Mouse (Mus musculus) regulatory T cell (primary cell): ENCODE data around the gene Krtap2-4.

Experiments
- in situ Hi-C: fragments of 300-600 bp; cut with MboI, MseI; formaldehyde crosslinking; loops from one replicate; pipeline ENCODE4 v1.15.1; 2025; ENCODE audit warnings: high pct_unique_total_duplicates

Gene Krtap2-4

DNA sequence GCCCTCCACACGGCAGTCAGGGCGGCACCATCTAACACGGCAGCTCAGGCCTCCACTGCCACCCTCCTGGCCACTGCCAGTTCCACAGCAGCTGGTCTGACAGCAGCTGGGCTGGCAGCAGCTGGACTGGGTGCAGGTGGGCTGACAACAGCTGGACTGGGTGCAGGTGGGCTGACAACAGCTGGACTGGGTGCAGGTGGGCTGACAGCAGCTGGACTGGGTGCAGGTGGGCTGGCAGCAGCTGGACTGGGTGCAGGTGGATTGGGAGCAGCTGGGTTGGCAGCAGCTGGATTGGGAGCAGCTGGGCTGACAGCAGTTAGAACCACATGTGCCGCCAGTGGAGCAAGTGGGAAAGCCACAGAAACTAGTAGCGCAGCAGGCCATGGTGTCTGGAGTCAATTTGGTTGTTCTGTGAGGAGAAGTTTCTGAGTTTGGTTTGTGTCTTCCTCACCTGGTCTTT lies 31.4 kb downstream of the Krtap2-4 start, which contains the start of gene Krtap1-4:
Gene Krtap1-4, minus strand, starts transcription at position 410 of the 460 bp plus-strand sequence.
- in situ Hi-C loops, result no loop called here

DNA sequence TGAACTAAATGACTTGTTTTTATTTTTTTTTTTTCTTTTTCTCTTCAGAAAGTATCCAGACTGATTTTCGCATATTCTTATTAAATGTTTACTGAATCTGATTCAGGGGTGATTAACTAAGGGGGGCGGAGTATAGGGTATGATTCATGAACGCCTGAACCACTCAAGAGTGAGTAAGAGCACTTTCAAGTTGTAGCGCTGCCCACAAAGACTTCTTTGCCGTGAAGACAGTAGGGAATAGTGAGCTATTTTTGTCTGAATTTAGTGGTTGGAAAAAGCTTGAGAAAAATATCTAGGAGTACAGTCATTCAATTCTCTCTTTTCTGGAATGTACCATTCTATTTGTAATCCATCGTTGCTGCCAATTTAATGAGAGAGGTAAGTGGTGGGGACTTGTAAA lies 33.1 kb downstream of the Krtap2-4 start:
- in situ Hi-C loops, result no loop called here

DNA sequence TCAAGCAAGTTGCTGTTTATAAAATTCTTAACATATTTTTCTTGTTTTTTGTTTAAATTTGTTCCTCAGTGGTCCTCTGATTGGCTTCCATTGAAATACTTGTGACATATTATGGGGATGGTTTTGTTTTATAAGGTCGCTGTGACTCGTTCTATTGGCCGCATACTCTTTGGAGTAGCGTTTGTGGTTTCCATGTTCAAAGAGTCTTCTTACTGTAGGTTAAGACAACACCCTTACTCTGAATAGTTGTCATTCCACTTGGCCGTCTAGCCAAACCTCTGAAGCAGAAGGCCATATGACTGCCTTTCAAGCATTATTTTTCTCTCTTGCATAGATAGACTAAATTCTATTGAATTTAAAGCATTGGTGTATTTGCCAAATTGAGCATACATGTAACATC lies 33.6 kb downstream of the Krtap2-4 start:
- in situ Hi-C loops, result no loop called here

DNA sequence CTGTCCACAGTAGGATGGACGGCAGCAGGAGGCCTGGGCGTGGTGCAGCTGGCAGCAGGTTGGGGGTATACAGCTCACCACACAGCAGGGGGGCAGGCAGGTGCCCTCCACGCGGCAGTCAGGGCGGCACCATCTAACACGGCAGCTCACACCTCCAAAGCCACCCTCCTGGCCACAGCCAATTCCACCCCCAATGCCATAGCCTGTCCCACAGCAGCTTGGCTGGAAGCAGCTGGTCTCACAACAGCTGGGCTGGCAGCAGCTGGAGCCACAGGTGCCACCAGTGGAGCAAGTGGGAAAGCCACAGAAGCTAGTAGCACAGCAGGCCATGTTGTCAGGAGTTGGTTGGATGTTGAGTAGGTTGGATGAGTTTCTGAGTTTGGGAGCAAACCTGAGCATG lies 34.0 kb downstream of the Krtap2-4 start, which contains the start of gene Krtap1-5:
Gene Krtap1-5, minus strand, starts transcription at position 381 of the 400 bp plus-strand sequence.
- in situ Hi-C loops, result no loop called here

DNA sequence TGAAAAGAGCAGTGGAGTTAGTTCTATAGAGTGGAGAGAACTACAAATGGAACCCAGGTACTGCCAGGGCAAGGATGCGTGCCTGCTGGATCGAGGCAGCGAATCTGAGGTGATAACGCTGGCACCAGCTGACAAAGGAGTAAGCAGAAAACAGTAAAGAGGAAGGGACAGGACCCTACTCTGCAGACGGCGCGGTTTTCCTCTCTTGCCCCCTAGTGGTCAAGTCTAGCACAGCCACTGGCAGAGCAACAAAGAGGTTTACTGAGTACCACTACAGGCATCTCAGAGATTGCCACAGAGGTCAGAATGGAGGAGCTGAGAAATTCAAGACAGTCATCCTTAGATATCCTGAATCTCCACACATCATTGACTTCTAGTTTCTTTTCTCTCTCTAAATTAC lies 40.5 kb downstream of the Krtap2-4 start:
- in situ Hi-C loops, result no loop called here

DNA sequence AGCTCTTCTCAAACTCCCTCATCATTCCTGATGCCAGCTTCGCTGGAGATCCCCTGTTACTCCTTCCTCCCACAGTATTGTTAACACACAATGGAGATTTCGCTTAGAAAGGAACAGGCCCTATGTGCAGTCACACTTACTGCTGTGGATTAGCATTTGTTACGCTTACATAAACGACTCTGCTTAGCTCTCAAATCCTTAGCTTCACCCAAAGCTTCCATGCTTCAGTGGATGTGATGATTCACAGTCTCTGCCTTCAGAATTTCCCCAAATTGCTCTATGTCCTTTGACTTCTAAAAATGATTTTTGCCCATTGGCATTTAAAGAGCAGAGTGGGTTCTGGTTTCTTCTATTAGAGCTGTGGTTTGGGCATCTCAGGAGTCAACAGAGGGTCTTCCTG lies 41.5 kb downstream of the Krtap2-4 start:
- in situ Hi-C loops, result no loop called here

DNA sequence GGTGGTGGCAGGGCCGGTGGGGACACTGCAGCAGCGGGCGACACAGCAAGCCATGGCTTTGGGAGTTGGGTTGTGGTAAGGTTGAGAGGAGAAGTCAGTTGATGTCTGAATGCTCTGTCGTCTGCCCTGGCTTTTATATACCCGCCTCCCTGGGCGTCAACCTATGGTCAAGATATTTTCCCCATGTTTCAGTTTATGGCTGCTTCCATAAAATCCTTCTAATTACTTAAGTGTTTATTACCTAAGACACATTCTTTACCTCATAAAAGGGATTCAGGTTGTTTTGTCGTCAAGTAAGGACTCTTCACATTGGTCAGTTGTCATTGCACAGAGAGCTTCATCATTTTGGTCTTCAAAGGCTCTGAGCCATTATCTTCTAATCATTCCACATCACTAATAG lies 48.1 kb downstream of the Krtap2-4 start, which contains the start of gene Krtap3-1:
Gene Krtap3-1, minus strand, starts transcription at position 101 of the 400 bp plus-strand sequence.
- in situ Hi-C loops, result no loop called here
